Mouse (Mus musculus) liver, postnatal 0 days (tissue): ENCODE data around the gene Olfr67.
"Not testable (repeated sequence)": the region's sequence is repeated elsewhere in the genome, so short reads cannot be mapped to it uniquely, and the experiment has no call there.

Experiments
- CTCF ChIP-seq: sonication (generic); IDR thresholded peaks from 2 replicates; pipeline ENCODE4 v1.5.1; 2016; ENCODE audit warnings: antibody characterized with exemption, low read depth
- EP300 ChIP-seq: IDR thresholded peaks from 2 replicates; pipeline ENCODE4 v1.6.1; 2016; ENCODE audit warnings: antibody characterized with exemption, low read depth, mild to moderate bottlenecking

- not testable (repeated sequence) for TF ChIP-seq CTCF
- TF ChIP-seq EP300: peak; percentile 64; the same call in 1 of the 2 replicates
These were observed 16.5 kb upstream of the Olfr67 start for GRCm38 (mm10) chr7:103808120-103808519.
